Mouse (Mus musculus) testis, adult 2 months (tissue): Measurements from ENCODE around the gene Kbtbd4.

ENCODE experiments used
- CTCF ChIP-seq: fragments of 200-500 bp; IDR thresholded peaks from 2 replicates; pipeline ENCODE4 v1.5.1; 2012; ENCODE audit warnings: low read depth, mild to moderate bottlenecking, inconsistent platforms, low read length, moderate library complexity; ENCODE audit not compliant: control insufficient read depth, insufficient read depth, insufficient replicate concordance
- POLR2A ChIP-seq: fragments of 200-500 bp; IDR thresholded peaks from 2 replicates; pipeline ENCODE4 v1.6.1; 2012; ENCODE audit warnings: low read depth, mild to moderate bottlenecking, inconsistent platforms, low read length, moderate library complexity; ENCODE audit not compliant: control insufficient read depth

DNA sequence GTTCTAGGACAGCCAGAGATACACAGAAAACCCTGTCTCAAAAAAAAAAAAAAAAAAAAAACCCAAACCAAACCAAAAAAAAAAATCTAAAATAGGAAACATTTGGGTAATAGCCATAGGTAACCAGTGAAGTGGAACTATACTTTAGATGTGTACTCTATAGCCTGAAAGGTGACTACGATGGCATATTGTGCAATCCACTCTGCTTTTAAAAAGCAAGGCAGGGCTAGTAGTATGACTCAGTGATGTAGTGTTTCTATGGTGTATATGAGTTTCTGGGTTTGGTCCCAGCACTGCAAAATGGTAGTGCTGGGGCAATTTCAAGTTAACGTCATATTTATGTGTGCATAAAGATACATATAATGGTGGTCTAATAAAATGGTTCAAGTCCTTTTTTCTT is 2.2 kb downstream of the Kbtbd4 start:
- TF ChIP-seq POLR2A: no peak
- no peak for TF ChIP-seq CTCF
